Comparison of ENCODE assay signal across 29 mouse cellular contexts in the genomic region with DNA sequence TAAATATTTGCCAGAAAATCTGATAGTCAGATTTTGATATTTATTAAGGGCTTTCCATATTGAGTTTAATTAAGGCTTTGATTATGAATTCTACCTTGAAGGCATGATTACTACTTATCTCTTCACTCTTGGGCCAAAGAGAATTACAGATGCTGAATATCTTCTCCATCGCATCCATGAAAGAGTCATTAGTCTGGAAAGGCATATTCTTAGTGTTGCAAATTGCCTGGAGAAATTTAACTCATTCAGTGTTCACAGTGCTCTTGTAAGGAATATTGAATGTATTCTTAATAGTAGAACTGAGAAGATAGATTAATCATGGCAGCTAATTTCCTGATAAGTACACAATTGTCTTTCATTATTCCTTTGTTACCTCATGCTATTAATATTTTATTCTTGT.
DNase-seq lines count a peak whose midpoint lies in the region; ATAC-seq lines count a peak whose summit lies in the region.
"Had no signal": no experiment of that assay in that cellular context is flagged by ENCODE, and none has a peak within 500 bp of the region (broad histone marks: within the 10 kb centered on the region; RNA-seq: fewer than 3 reads in every experiment).

No protein-coding gene starts in this region.

- H3K4me1 ChIP-seq in forebrain, embryonic 14.5 days (ENCODE audit: control insufficient read depth, insufficient read depth, low read length), result no peaks in the 10 kb centered on the region
- no peaks in the 10 kb centered on the region for H3K4me1 ChIP-seq in forebrain, embryonic 12.5 days
- H3K4me1 ChIP-seq in midbrain, embryonic 14.5 days (ENCODE audit: control insufficient read depth, insufficient read depth, low read length), result no peaks in the 10 kb centered on the region
- H3K4me1 ChIP-seq in midbrain, embryonic 11.5 days (ENCODE audit: control insufficient read depth, insufficient read depth, low read length), result no peaks in the 10 kb centered on the region
- no peaks in the 10 kb centered on the region for H3K4me1 ChIP-seq in midbrain, embryonic 16.5 days (ENCODE audit: control insufficient read depth, insufficient read depth, low read length)
- H3K4me1 ChIP-seq: embryonic facial prominence, embryonic 13.5 days; embryonic facial prominence, embryonic 15.5 days; forebrain, embryonic 10.5 days; forebrain, embryonic 13.5 days had no signal

- H3K4me2 ChIP-seq in forebrain, embryonic 14.5 days (ENCODE audit: low read length), result no peak overlapping the region
- H3K4me2 ChIP-seq in forebrain, embryonic 12.5 days, result no peak overlapping the region
- H3K4me2 ChIP-seq in midbrain, embryonic 14.5 days (ENCODE audit: low read length), result no peak overlapping the region
- H3K4me2 ChIP-seq in midbrain, embryonic 11.5 days, result no peak overlapping the region
- no peak overlapping the region for H3K4me2 ChIP-seq in midbrain, embryonic 16.5 days (ENCODE audit: low read length)
- H3K4me2 ChIP-seq: embryonic facial prominence, embryonic 13.5 days; embryonic facial prominence, embryonic 15.5 days; forebrain, embryonic 13.5 days had no signal

- H3K9ac ChIP-seq in forebrain, embryonic 14.5 days (ENCODE audit: low read length), result no peak overlapping the region
- no peak overlapping the region for H3K9ac ChIP-seq in forebrain, embryonic 12.5 days
- no peak overlapping the region for H3K9ac ChIP-seq in midbrain, embryonic 14.5 days (replicated peaks; ENCODE audit: low read length)
- H3K9ac ChIP-seq in midbrain, embryonic 11.5 days (ENCODE audit: low read length), result no peak overlapping the region
- H3K9ac ChIP-seq in midbrain, embryonic 16.5 days (ENCODE audit: low read depth, low read length), result no peak overlapping the region
- H3K9ac ChIP-seq: embryonic facial prominence, embryonic 13.5 days; embryonic facial prominence, embryonic 15.5 days; forebrain, embryonic 13.5 days had no signal

- H3K27me3 ChIP-seq in forebrain, embryonic 14.5 days (replicated peaks; ENCODE audit: control insufficient read depth, insufficient read depth, low read length), result no peaks in the 10 kb centered on the region
- H3K27me3 ChIP-seq in forebrain, embryonic 12.5 days, result no peaks in the 10 kb centered on the region
- H3K27me3 ChIP-seq in midbrain, embryonic 14.5 days (ENCODE audit: control insufficient read depth, insufficient read depth, low read length), result no peaks in the 10 kb centered on the region
- no peaks in the 10 kb centered on the region for H3K27me3 ChIP-seq in midbrain, embryonic 11.5 days (ENCODE audit: control insufficient read depth, insufficient read depth, low read length)
- no peaks in the 10 kb centered on the region for H3K27me3 ChIP-seq in midbrain, embryonic 16.5 days (ENCODE audit: control insufficient read depth, insufficient read depth, low read depth, low read length)
- H3K27me3 ChIP-seq: CH12.LX; embryonic facial prominence, embryonic 13.5 days; embryonic facial prominence, embryonic 15.5 days; forebrain, embryonic 13.5 days had no signal

- H3K9me3 ChIP-seq in forebrain, embryonic 14.5 days (replicated peaks; ENCODE audit: control insufficient read depth, low read length), result no peaks in the 10 kb centered on the region
- H3K9me3 ChIP-seq in forebrain, embryonic 12.5 days, result peaks cover 4% of the 10 kb centered on the region; the same call in 1 of the 2 replicates
- no peaks in the 10 kb centered on the region for H3K9me3 ChIP-seq in midbrain, embryonic 14.5 days (ENCODE audit: control insufficient read depth, low read length)
- no peaks in the 10 kb centered on the region for H3K9me3 ChIP-seq in midbrain, embryonic 11.5 days (ENCODE audit: control insufficient read depth, low read length)
- H3K9me3 ChIP-seq in midbrain, embryonic 16.5 days (replicated peaks; ENCODE audit: control insufficient read depth, low read length, poor library complexity, severe bottlenecking), result 0 out of 2 replicates have a peak, but pooled peaks cover 4% of the 10 kb centered on the region
- H3K9me3 ChIP-seq: embryonic facial prominence, embryonic 13.5 days; embryonic facial prominence, embryonic 15.5 days; forebrain, embryonic 10.5 days; forebrain, embryonic 13.5 days had no signal

- no peaks in the 10 kb centered on the region for H3K36me3 ChIP-seq in forebrain, embryonic 14.5 days (ENCODE audit: control insufficient read depth, insufficient read depth, low read length)
- H3K36me3 ChIP-seq in forebrain, embryonic 12.5 days (replicated peaks), result no peaks in the 10 kb centered on the region
- no peaks in the 10 kb centered on the region for H3K36me3 ChIP-seq in midbrain, embryonic 14.5 days (ENCODE audit: control insufficient read depth, insufficient read depth, low read length)
- no peaks in the 10 kb centered on the region for H3K36me3 ChIP-seq in midbrain, embryonic 11.5 days (ENCODE audit: control insufficient read depth, insufficient read depth, low read length)
- no peaks in the 10 kb centered on the region for H3K36me3 ChIP-seq in midbrain, embryonic 16.5 days (ENCODE audit: control insufficient read depth, insufficient read depth, low read length)
- H3K36me3 ChIP-seq: embryonic facial prominence, embryonic 13.5 days; embryonic facial prominence, embryonic 15.5 days; forebrain, embryonic 10.5 days; G1E had no signal

- no peak for ATAC-seq in forebrain, embryonic 14.5 days
- no peak for ATAC-seq in forebrain, embryonic 12.5 days (ENCODE audit: low FRiP score)
- no peak for ATAC-seq in midbrain, embryonic 14.5 days (ENCODE audit: low FRiP score, low TSS enrichment)
- ATAC-seq in midbrain, embryonic 11.5 days (ENCODE audit: low FRiP score), result no peak
- ATAC-seq in midbrain, embryonic 16.5 days, result peak; percentile 73; the same call in 1 of the 2 replicates
- ATAC-seq: activated CD4-positive, CD25-positive, alpha-beta regulatory T cell, adult 4 months; CD4-positive, CD25-positive, alpha-beta regulatory T cell, adult 4 months; forebrain, embryonic 13.5 days; forebrain, embryonic 16.5 days; Patski had no signal

- H3K27ac ChIP-seq in forebrain, embryonic 14.5 days (ENCODE audit: low read depth, low read length), result no peak overlapping the region
- no peak overlapping the region for H3K27ac ChIP-seq in forebrain, embryonic 12.5 days
- no peak overlapping the region for H3K27ac ChIP-seq in midbrain, embryonic 14.5 days (replicated peaks; ENCODE audit: low read depth, low read length)
- H3K27ac ChIP-seq in midbrain, embryonic 11.5 days (ENCODE audit: low read depth, low read length), result no peak overlapping the region
- no peak overlapping the region for H3K27ac ChIP-seq in midbrain, embryonic 16.5 days (ENCODE audit: low read length)
- H3K27ac ChIP-seq: embryonic facial prominence, embryonic 13.5 days; embryonic facial prominence, embryonic 15.5 days; forebrain, embryonic 10.5 days; forebrain, embryonic 13.5 days had no signal

- WGBS in forebrain, embryonic 14.5 days, result 60% methylated on average over 1 of the region's 1 CpGs
- 71% methylated on average over 1 of the region's 1 CpGs for WGBS in forebrain, embryonic 12.5 days
- 43% methylated on average over 1 of the region's 1 CpGs for WGBS in midbrain, embryonic 14.5 days
- 86% methylated on average over 1 of the region's 1 CpGs for WGBS in midbrain, embryonic 11.5 days
- WGBS in midbrain, embryonic 16.5 days, result 46% methylated on average over 1 of the region's 1 CpGs

- peak; percentile 3 for DNase-seq in forebrain, embryonic 14.5 days (ENCODE audit: low spot score)
- peak; percentile 45 for DNase-seq in midbrain, embryonic 14.5 days
- DNase-seq in midbrain, embryonic 11.5 days (ENCODE audit: low spot score, missing footprints), result no peak
- no peak for DNase-seq in lung, adult 18-20 months
- DNase-seq in urinary bladder, postnatal 4 days (ENCODE audit: low spot score in 2 of 2), result no peak
- DNase-seq: adrenal gland, adult 8-10 months; adrenal gland, postnatal 14 days; adrenal gland, postnatal 36 days; B cell, adult 2 months; cerebellum, adult 11 months; cerebellum, adult 18-20 months; cerebellum, adult 8-10 months; cerebellum, adult 9-11 months; cerebellum, postnatal 14 days; cerebellum, postnatal 36 days; embryo, embryonic 11 days had no signal

- no peak overlapping the region for H3K4me3 ChIP-seq in forebrain, embryonic 14.5 days (ENCODE audit: low read depth, low read length)
- no peak overlapping the region for H3K4me3 ChIP-seq in forebrain, embryonic 12.5 days (replicated peaks)
- H3K4me3 ChIP-seq in midbrain, embryonic 14.5 days (replicated peaks; ENCODE audit: low read depth, low read length), result no peak overlapping the region
- H3K4me3 ChIP-seq in midbrain, embryonic 11.5 days (ENCODE audit: low read depth, low read length), result no peak overlapping the region
- no peak overlapping the region for H3K4me3 ChIP-seq in midbrain, embryonic 16.5 days (ENCODE audit: low read depth, low read length)
- H3K4me3 ChIP-seq: embryonic facial prominence, embryonic 13.5 days; embryonic facial prominence, embryonic 15.5 days; erythroblast, embryonic 14.5 days; forebrain, embryonic 10.5 days; forebrain, embryonic 13.5 days had no signal

Comparison
In these comparisons a context has a peak if more than half of its experiments do, and no peak if none do; other contexts are left out.
1. DNase-seq: peak in forebrain, embryonic 14.5 days (single experiment) and midbrain, embryonic 14.5 days (single experiment); none in midbrain, embryonic 11.5 days (single experiment), lung, adult 18-20 months (0 of 2) and urinary bladder, postnatal 4 days (0 of 2).